Mouse (Mus musculus) bone marrow macrophage, adult 2 months (primary cell): ENCODE results near the gene Chchd6. TPM values are rescaled to one million over a fixed set of nuclear protein-coding genes. Genes with fewer than 3 reads are reported as not detected.

Source experiments
- H3K27ac ChIP-seq: 2 replicates; pipeline ENCODE4 v1.5.1; 2012; ENCODE audit warnings: low read depth, low read length; ENCODE audit not compliant: insufficient read depth
- H3K4me1 ChIP-seq: 2 replicates; pipeline ENCODE4 v1.6.1; 2012; ENCODE audit warnings: low read length; ENCODE audit not compliant: control insufficient read depth, insufficient read depth
- H3K4me3 ChIP-seq: 2 replicates; pipeline ENCODE4 v1.5.1; 2012; ENCODE audit warnings: mild to moderate bottlenecking, low read length, moderate library complexity; ENCODE audit not compliant: insufficient read depth
- CTCF ChIP-seq: IDR thresholded peaks from 2 replicates; pipeline ENCODE4 v1.5.1; 2012; ENCODE audit warnings: low read depth, mild to moderate bottlenecking, low read length, moderate library complexity
- POLR2A ChIP-seq: IDR thresholded peaks from 2 replicates; pipeline ENCODE4 v1.6.1; 2012; ENCODE audit warnings: mild to moderate bottlenecking, low read depth, low read length, borderline replicate concordance
- polyA plus RNA-seq: library from polyadenylated mRNA; stranded (reverse); fragments of >200 nt; gene quantifications from 2 replicates; pipeline ENCODE4 v1.2.4, GENCODE M21; 2012; ENCODE audit not compliant: missing spikeins, insufficient read depth, insufficient read length

Chchd6 gene
- polyA plus RNA-seq, 1 experiment = 6.9 TPM

DNA sequence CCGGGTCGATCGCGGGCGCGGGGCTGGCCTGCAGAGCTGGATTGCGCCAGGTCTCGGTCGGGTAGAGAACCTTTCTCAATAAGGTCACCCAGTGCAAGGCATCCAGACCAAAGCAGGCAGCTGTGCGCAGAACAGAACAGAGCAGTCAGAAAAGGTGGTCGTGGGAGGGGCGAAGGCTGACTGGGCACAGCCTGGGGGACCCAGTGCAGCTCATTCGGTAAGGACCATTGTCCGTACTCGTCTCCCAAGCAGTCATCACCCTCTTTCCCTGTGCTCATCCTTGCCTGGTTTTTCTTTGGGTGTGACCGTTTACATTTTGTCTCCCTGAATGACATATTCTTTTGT, 232.4 kb downstream of the Chchd6 start:
- H3K4me1 ChIP-seq = peaks cover 40% of the 10 kb centered on the region
- no peak for TF ChIP-seq CTCF
- no peak for TF ChIP-seq POLR2A
- H3K4me3 ChIP-seq = peak overlapping the region; percentile 58
- H3K27ac ChIP-seq = no peak overlapping the region

DNA sequence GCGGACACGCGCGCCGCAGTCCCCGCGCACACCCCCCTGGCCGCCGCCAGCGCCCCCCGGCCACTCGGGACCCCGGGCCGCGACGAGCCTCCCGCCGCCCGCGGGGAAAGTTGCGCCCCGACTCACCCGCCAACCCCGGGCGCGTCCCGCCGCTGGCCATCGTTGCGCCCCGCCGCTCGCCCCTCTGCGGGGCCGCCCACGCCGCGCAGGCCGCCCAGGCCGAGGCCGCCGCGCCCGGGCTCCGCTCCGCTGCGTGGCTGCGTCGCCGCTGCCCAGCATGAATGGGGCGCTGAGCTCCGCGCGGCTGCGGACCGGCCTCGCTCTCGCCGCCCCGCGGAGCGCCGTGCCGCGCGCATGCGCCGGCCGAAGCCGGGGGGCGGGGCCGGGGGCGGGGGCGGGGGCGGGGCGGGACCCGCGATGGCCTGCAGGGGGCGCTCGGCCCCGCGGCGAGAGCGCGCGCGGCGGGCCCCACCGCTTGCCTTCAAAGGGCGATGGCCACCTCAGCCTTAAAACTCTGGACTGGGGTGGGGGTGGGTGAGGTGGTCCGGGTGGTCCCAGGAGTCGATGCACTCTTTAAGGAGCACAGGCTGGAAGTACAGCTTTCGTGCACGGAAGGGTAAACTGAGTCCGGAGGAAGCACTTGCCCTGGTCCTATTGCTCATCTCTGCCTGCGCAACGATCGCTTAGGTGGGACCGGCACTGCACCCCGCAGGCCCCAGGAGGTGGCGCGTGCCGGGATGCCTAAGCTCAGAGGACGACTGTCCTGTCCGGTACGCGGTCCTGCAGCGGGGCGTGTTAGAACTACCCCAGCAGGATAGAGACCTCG, 233.0 kb downstream of the Chchd6 start, which contains the start of gene Plxna1:
Plxna1 (minus strand) TSS at position 340 of the 826 bp plus-strand sequence.
- peaks cover 40% of the 10 kb centered on the region for H3K4me1 ChIP-seq
- H3K27ac ChIP-seq = peak within 1 kb of the TSS; percentile 6; the same call in 1 of the 2 replicates
- H3K4me3 ChIP-seq = peak within 1 kb of the TSS; percentile 81
- 0 out of 2 replicates have a peak, but pooled peaks have one; percentile 64 for TF ChIP-seq POLR2A
- TF ChIP-seq CTCF = peak; percentile 42; the same call in 1 of the 2 replicates

DNA sequence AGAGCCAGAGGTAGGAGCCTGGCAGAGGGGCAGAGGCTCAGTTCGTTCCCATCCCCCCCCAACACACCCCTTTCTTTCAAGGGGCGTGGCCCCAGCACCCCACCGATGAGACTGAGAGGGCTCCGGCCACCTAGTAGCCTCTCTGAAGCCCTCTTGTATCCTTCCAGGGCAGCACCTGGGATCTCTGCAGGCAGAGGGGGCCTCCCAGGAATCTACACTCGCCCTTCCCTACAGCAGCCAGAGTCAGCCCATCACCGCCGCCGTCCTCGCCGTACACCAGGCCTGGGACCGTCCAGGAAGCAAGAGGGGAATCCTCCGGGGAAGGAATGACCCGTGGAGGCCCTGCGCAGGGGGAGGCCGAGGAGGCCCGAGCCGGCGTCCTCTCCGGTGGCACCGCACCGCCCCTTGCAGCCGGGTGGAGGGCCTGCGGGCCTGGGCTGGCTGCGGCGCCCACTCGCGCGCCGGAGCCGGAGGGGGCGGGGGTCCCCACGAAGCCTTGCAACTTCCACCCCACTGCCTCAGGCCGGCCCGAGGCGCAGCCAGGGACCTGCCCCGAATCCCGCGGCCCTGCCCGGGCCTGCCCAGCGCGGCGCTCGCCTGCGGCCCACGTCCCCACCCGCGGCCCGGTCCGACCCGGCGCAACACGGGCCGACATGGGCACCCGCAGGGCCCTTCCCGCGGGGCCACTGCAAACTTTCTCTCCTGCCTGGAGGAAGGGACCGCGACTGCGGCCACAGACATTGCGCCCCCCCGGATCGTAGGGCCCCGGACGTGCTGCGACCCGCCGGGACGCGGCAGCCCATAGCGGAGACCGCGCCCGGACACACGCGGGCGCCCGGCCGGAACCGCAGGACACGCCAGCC, 233.8 kb downstream of the Chchd6 start:
- peak overlapping the region; percentile 81 for H3K4me3 ChIP-seq
- peak overlapping the region; percentile 6; the same call in 1 of the 2 replicates for H3K27ac ChIP-seq
- peaks cover 40% of the 10 kb centered on the region for H3K4me1 ChIP-seq
- TF ChIP-seq CTCF (no peak), POLR2A (no peak)

DNA sequence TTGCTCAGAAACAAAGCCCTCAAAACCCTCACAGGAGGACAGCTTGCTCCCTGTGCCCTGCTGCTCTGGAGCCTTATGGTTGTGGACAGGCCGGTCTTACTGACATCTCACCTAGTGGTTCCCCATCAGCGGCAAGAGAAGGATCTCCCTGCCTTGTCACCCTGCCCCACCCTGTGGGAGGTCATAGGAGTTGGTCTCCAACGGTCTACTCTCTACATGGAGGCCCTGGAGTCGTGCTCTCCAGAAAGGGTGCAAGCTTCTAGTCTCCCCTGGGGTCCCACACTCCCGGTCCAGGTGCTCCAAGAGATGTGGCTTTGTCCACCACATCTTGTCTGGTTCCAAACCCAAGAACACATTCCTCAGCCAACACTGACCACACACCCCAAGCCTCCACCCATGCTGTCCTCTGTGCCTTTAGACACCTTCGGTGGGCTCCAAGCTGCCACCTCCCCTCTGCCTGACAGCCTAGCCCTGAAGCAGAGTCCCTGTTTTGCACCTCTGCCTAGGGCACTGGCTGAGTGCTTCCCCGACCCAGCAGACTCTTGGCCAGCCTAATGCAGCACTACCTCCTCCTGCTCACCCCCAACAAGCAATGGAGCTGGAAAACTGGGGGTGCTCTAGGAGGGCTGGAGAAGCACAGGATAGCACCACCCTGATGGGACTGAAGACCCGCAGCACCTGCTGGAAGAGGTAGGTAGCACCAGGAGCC, 234.6 kb downstream of the Chchd6 start:
- TF ChIP-seq POLR2A (no peak), CTCF (no peak)
- peak overlapping the region; percentile 81 for H3K4me3 ChIP-seq
- H3K27ac ChIP-seq = no peak overlapping the region

DNA sequence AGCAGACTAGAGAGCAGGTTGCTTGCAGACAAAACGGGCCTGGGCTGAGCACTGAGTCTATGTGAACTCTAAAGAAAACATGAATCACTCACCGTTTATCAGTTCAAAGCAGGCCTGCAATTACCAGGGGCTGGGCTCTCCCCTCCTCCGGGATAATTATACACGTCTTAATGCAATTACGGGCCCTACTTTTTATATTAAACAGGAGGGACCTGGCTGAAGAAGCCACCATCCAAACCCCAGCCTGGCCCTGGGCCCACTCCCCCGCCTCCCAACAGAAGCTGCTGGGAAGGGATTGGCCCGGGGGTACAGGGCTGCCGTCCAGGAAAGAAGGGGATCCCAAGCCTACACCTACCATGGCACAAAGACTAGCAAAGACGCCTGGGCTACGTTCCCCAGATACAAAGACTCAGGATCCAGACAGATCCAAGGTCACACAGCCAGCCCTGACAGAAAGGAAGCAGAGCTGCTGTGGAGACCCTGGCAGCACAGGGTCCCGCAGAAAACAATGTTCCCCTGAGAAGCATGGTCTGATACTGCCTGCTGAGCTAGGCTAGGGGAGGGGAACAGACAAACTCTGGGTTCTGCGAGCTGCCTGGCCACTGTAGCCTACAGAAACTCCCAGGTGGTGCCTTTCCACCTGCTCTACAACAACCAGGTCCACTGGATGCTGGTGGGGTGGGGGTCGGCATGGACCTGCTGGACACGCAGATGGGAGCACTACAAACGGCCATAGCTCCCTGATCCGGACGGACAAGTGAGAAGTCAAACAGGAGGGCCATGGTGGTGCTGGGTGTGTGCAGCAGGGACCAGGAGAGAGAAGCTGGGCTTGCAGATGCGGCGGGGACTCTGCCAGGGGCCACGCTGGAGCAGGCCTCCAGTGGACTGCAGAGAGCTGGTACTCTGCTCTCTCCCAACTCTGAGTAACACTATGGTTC, 235.4 kb downstream of the Chchd6 start:
- H3K4me3 ChIP-seq = peak overlapping the region; percentile 81
- no peak overlapping the region for H3K27ac ChIP-seq
- TF ChIP-seq CTCF (no peak), POLR2A (no peak)
- peaks cover 32% of the 10 kb centered on the region for H3K4me1 ChIP-seq

More for the DNA sequence above, 234.6 kb downstream of the Chchd6 start:
- H3K4me1 ChIP-seq = peaks cover 38% of the 10 kb centered on the region

DNA sequence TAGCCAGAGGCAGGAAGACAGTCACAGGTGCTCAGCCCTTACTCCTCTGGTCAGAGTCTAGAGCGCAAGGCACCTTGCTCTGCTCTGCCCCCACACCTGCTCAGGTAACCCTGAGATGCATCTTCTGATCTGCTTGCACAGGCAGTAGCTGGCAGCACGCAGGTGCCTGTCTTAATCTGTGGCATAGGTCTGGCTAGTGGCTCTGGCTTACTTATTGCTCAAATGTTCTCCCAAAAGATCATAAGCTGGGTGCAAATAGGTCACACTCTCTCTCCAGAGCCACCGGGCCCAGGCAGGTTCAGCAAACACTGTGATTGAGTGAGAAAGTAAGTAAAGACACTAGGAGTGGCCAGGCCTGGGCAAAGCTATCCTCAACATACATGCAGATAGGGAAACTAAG, 236.3 kb downstream of the Chchd6 start:
- Histone ChIP-seq H3K4me1 (peaks cover 25% of the 10 kb centered on the region), H3K4me3 (no peak overlapping the region), H3K27ac (no peak overlapping the region)
- TF ChIP-seq POLR2A = no peak
- TF ChIP-seq CTCF = no peak

DNA sequence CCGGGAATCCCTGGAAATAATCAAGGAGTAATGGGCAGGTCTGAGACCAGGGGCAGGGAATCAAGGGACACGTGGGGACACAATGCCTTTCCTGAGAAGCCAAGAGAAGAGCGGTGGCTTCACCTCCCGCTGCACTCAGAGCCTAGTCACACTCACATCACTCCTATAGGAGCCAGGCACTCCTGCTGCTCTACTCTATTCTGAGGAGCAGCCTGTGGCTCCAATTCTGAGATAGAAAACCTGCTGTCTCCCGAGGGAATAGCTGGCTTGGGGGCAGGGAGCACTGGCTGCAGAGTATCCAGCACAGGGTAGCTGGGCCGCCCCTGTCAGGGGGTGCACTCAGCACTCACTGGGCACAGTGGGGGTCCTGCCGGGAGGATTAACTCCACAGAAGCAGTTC, 239.8 kb downstream of the Chchd6 start:
- Histone ChIP-seq H3K4me3 (no peak overlapping the region), H3K27ac (no peak overlapping the region), H3K4me1 (peaks cover 13% of the 10 kb centered on the region)
- no peak for TF ChIP-seq CTCF
- no peak for TF ChIP-seq POLR2A

DNA sequence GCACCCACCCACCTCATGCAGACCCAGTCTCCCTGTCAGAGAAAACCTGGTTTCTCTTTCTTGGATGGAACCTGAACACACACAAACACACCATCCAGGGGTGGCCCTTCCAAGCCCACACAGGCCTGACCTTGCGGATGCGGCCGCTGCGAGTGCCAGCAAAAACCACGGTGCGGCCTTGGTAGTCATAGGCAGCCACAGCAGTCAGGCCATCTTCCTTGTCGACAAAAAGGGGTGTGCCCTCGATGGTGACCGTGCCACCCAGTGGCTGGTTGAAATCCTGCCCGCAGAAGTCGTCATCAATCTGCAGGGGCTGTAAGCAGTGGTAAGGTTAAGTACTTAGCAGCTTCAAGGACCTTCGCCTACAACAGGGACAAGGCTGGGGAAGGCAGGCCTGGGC, 240.7 kb downstream of the Chchd6 start:
- H3K27ac ChIP-seq = no peak overlapping the region
- TF ChIP-seq CTCF (no peak), POLR2A (no peak)
- no peak overlapping the region for H3K4me3 ChIP-seq
- H3K4me1 ChIP-seq = peaks cover 16% of the 10 kb centered on the region

DNA sequence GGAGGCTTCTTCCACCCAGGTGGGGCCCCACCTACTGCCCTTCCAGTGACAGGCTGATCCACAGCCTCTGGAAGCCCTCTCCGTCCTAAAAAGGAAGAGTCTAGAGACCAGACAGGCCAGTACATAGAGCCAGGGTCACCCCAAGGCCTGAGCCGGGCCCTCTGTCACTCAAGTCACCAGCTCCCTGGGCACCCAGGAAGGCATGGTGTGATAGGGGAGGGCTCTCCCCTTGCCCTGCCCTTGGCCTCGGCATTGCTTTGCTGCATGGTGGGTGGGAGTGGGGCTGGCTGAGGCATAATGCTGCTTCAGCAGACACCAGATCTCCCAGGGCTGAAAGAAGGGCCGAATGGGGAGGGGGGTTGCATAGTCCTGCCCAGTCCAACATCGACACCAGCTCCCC, 241.4 kb downstream of the Chchd6 start:
- no peak overlapping the region for H3K27ac ChIP-seq
- no peak for TF ChIP-seq CTCF
- TF ChIP-seq POLR2A = no peak
- H3K4me1 ChIP-seq = peaks cover 22% of the 10 kb centered on the region
- no peak overlapping the region for H3K4me3 ChIP-seq
